Mouse (Mus musculus) MEL (cell line): ENCODE measurements around the gene Fam241a. TPM values are rescaled to one million over a fixed set of nuclear protein-coding genes. Genes with fewer than 3 reads are reported as not detected.

Experiments
- DNase-seq: peaks from one replicate; pipeline ENCODE4 v3.0.0; 2011; ENCODE audit warnings: low read depth, low spot score
- H3K27ac ChIP-seq: 2 replicates; pipeline ENCODE4 v1.5.1; 2012; ENCODE audit warnings: low read depth, mild to moderate bottlenecking, control low read depth, low read length, moderate library complexity; ENCODE audit not compliant: control insufficient read depth
- H3K27me3 ChIP-seq, 2 experiments: fragments of 150-350 bp in 1 of 2; sonication (generic) in 1 of 2; 2 replicates each; pipeline ENCODE4 v1.6.1; 2012; ENCODE audit warnings: low read length in 2 of 2, mild to moderate bottlenecking in 2 of 2, improper control_type of control experiment in 1 of 2, moderate library complexity in 1 of 2; ENCODE audit not compliant: insufficient read depth in 2 of 2, control insufficient read depth in 1 of 2
- H3K36me3 ChIP-seq, 2 experiments: 2 replicates each; pipeline ENCODE4 v1.6.1; 2012 to 2014; ENCODE audit warnings: low read length in 2 of 2, improper control_type of control experiment in 1 of 2, inconsistent platforms in 1 of 2, mild to moderate bottlenecking in 1 of 2; ENCODE audit not compliant: insufficient read depth in 2 of 2, control insufficient read depth in 1 of 2
- H3K4me1 ChIP-seq, 2 experiments: fragments of 150-350 bp in 1 of 2; sonication (generic) in 1 of 2; 2 replicates each; pipeline ENCODE4 v1.6.1; 2012; ENCODE audit warnings: low read length in 2 of 2, improper control_type of control experiment in 1 of 2, mild to moderate bottlenecking in 1 of 2; ENCODE audit not compliant: insufficient read depth in 2 of 2, control insufficient read depth in 1 of 2
- H3K4me3 ChIP-seq, 2 experiments: fragments of 150-350 bp in 1 of 2; sonication (generic) in 1 of 2; 2 replicates each; pipeline ENCODE4 v1.5.1; 2012; ENCODE audit warnings: low read depth in 2 of 2, low read length in 2 of 2, mild to moderate bottlenecking in 2 of 2, moderate library complexity in 2 of 2, control low read depth in 1 of 2, improper control_type of control experiment in 1 of 2; ENCODE audit not compliant: control insufficient read depth in 1 of 2, insufficient read depth in 1 of 2
- H3K79me2 ChIP-seq: 2 replicates; pipeline ENCODE4 v1.6.1; 2012; ENCODE audit warnings: mild to moderate bottlenecking, low read length, moderate library complexity; ENCODE audit not compliant: control insufficient read depth, poor library complexity, insufficient read depth
- H3K9ac ChIP-seq: 2 replicates; pipeline ENCODE4 v1.6.1; 2012; ENCODE audit warnings: low read depth, mild to moderate bottlenecking, control low read depth, low read length, moderate library complexity; ENCODE audit not compliant: control insufficient read depth, poor library complexity, severe bottlenecking
- H3K9me3 ChIP-seq: fragments of 150-350 bp; sonication (generic); replicated peaks from 2 replicates; pipeline ENCODE4 v1.6.1; 2012; ENCODE audit warnings: mild to moderate bottlenecking, low read length, improper control_type of control experiment, moderate library complexity; ENCODE audit not compliant: insufficient read depth
- BHLHE40 ChIP-seq: IDR thresholded peaks from 2 replicates; pipeline ENCODE4 v1.6.1; 2012; ENCODE audit warnings: low read depth, mild to moderate bottlenecking, inconsistent platforms, low read length, improper control_type of control experiment, borderline replicate concordance
- ELF1 ChIP-seq: IDR thresholded peaks from 2 replicates; pipeline ENCODE4 v1.6.1; 2014; ENCODE audit warnings: low read depth, mild to moderate bottlenecking, inconsistent platforms, low read length, improper control_type of control experiment, moderate library complexity
- EP300 ChIP-seq, 2 experiments: IDR thresholded peaks; 2 replicates each; pipeline ENCODE4 v1.6.1; 2011; ENCODE audit warnings: improper control_type of control experiment in 2 of 2, low read length in 2 of 2, low read depth in 1 of 2, mild to moderate bottlenecking in 1 of 2
- ETS1 ChIP-seq: IDR thresholded peaks from 2 replicates; pipeline ENCODE4 v1.6.1; 2012; ENCODE audit warnings: low read depth, mild to moderate bottlenecking, inconsistent platforms, low read length, improper control_type of control experiment, moderate library complexity
- GABPA ChIP-seq: IDR thresholded peaks from 2 replicates; pipeline ENCODE4 v1.6.1; 2012; ENCODE audit warnings: low read depth, mild to moderate bottlenecking, inconsistent platforms, low read length, improper control_type of control experiment, moderate library complexity
- GATA1 ChIP-seq: IDR thresholded peaks from 2 replicates; pipeline ENCODE4 v1.6.1; 2011; ENCODE audit warnings: low read depth, low read length, improper control_type of control experiment
- HCFC1 ChIP-seq: IDR thresholded peaks from 2 replicates; pipeline ENCODE4 v1.6.1; 2012; ENCODE audit warnings: low read depth, mild to moderate bottlenecking, inconsistent platforms, low read length, improper control_type of control experiment, moderate library complexity
- JUND ChIP-seq: IDR thresholded peaks from 2 replicates; pipeline ENCODE4 v1.6.1; 2011; ENCODE audit warnings: low read depth, mild to moderate bottlenecking, improper control_type of control experiment, low read length
- MAX ChIP-seq: IDR thresholded peaks from 2 replicates; pipeline ENCODE4 v1.6.1; 2011; ENCODE audit warnings: low read length, improper control_type of control experiment
- MXI1 ChIP-seq: IDR thresholded peaks from 2 replicates; pipeline ENCODE4 v1.6.1; 2011; ENCODE audit warnings: mild to moderate bottlenecking, low read depth, low read length, improper control_type of control experiment
- NELFE ChIP-seq: IDR thresholded peaks from 2 replicates; pipeline ENCODE4 v1.6.1; 2011; ENCODE audit warnings: low read depth, low read length, improper control_type of control experiment
- RCOR1 ChIP-seq: IDR thresholded peaks from 2 replicates; pipeline ENCODE4 v1.6.1; 2012; ENCODE audit warnings: low read depth, mild to moderate bottlenecking, inconsistent platforms, low read length, improper control_type of control experiment
- SIN3A ChIP-seq: IDR thresholded peaks from 2 replicates; pipeline ENCODE4 v1.6.1; 2012; ENCODE audit warnings: low read length, improper control_type of control experiment, inconsistent platforms
- SMC3 ChIP-seq: IDR thresholded peaks from 2 replicates; pipeline ENCODE4 v1.6.1; 2011; ENCODE audit warnings: low read depth, low read length, improper control_type of control experiment
- TAL1 ChIP-seq: IDR thresholded peaks from 2 replicates; pipeline ENCODE4 v1.6.1; 2012; ENCODE audit warnings: mild to moderate bottlenecking, inconsistent platforms, low read length, moderate library complexity, mixed read lengths
- TCF12 ChIP-seq: IDR thresholded peaks from 2 replicates; pipeline ENCODE4 v1.6.1; 2014; ENCODE audit warnings: low read depth, mild to moderate bottlenecking, inconsistent platforms, low read length, improper control_type of control experiment, moderate library complexity
- UBTF ChIP-seq: IDR thresholded peaks from 2 replicates; pipeline ENCODE4 v1.6.1; 2012; ENCODE audit warnings: low read depth, mild to moderate bottlenecking, inconsistent platforms, low read length, improper control_type of control experiment, moderate library complexity, borderline replicate concordance; ENCODE audit not compliant: insufficient read depth
- ZC3H11A ChIP-seq: IDR thresholded peaks from 2 replicates; pipeline ENCODE4 v1.6.1; 2012; ENCODE audit warnings: low read depth, mild to moderate bottlenecking, inconsistent platforms, low read length, improper control_type of control experiment
- ZNF384 ChIP-seq: IDR thresholded peaks from 2 replicates; pipeline ENCODE4 v1.6.1; 2012; ENCODE audit warnings: low read depth, mild to moderate bottlenecking, inconsistent platforms, low read length, improper control_type of control experiment
- polyA plus RNA-seq, 2 experiments: library from polyadenylated mRNA; stranded (reverse) in 1 of 2; unstranded in 1 of 2; fragments of >175 nt in 1 of 2; fragments of >200 nt in 1 of 2; gene quantifications; 2 replicates each; pipeline versions ENCODE4 v1.2.1 to v1.2.4; 2012; ENCODE audit warnings: low replicate concordance in 2 of 2, low read depth in 1 of 2; ENCODE audit not compliant: insufficient read length in 2 of 2, insufficient read depth in 1 of 2, missing spikeins in 1 of 2
- total RNA-seq: library from RNA; depleted of rRNA; stranded (reverse); fragments of 300-350 nt; gene quantifications from 2 replicates; pipeline ENCODE4 v1.2.3, GENCODE M21; 2012

The Fam241a gene
- total and polyA plus RNA-seq, 3 experiments = 30.2 to 32.0 TPM; not detected in 1

GRCm38 (mm10) chr3:127924464-127924863, 28.3 kb upstream of the Fam241a start:
- no peaks in the 10 kb centered on the region for H3K27me3 ChIP-seq
- H3K36me3 ChIP-seq = peaks cover 0 to 18% of the 10 kb centered on the region in 2 experiments; a peak in 2 of 4 replicates
- H3K79me2 ChIP-seq = no peaks in the 10 kb centered on the region
- H3K9ac ChIP-seq = no peak overlapping the region
- peak; percentile 78 for TF ChIP-seq TCF12
- TF ChIP-seq TAL1 = peak; percentile 39
- TF ChIP-seq BHLHE40 = no peak
- TF ChIP-seq GATA1 = peak; percentile 92
- peak; percentile 69 for TF ChIP-seq RCOR1
- TF ChIP-seq SIN3A = peak; percentile 38; the same call in 1 of the 2 replicates
- TF ChIP-seq ETS1 = peak; percentile 84; the same call in 1 of the 2 replicates
- peak; percentile 61 for TF ChIP-seq HCFC1
- TF ChIP-seq EP300 (IDR thresholded peaks at IDR 0.05; ENCODE audit: low read depth in 1 of 2, low read length in 2 of 2) = peak; percentile 85 to 89
- TF ChIP-seq MAX = no peak
- TF ChIP-seq GABPA = no peak
- TF ChIP-seq ELF1 = peak; percentile 66
- 0 out of 2 replicates have a peak, but pooled peaks have one; percentile 16 for TF ChIP-seq ZC3H11A
- no peak for TF ChIP-seq NELFE
- TF ChIP-seq SMC3 = peak; percentile 20; the same call in 1 of the 2 replicates
- TF ChIP-seq MXI1 = 0 out of 2 replicates have a peak, but pooled peaks have one; percentile 27
- H3K27ac ChIP-seq = peak overlapping the region; percentile 59
- no peak overlapping the region for H3K4me3 ChIP-seq
- peaks cover 0 to 12% of the 10 kb centered on the region in 2 experiments; a peak in 3 of 4 replicates for H3K4me1 ChIP-seq
- H3K9me3 ChIP-seq = no peaks in the 10 kb centered on the region
- peak; percentile 77 for DNase-seq

DNA sequence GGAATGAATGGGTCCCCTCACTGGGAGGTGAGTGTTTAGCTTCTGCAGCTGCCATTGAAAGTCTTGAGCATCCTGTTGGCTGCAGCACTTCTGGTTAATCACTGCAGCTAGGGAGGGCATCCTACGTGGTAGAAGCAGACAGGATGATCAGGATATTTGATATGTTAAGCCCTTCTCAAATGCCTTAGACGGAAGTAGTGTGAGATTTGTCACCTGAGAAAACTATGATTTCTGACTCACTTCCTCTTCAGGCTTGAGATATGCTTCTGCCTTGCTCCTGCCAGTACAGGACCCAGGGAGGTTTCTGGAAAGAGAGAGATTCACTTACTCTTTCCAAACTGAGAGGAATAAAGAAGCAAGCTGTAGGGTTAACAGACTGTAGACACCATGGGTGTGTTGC, 27.1 kb upstream of the Fam241a start:
- TF ChIP-seq EP300 (IDR thresholded peaks at IDR 0.05; ENCODE audit: low read depth in 1 of 2, low read length in 2 of 2) (0 out of 4 replicates have a peak, but pooled peaks of 1 of the 2 experiments have one; percentile 5), JUND (peak; percentile 35; the same call in 1 of the 2 replicates), RCOR1 (peak; percentile 99), ETS1 (peak; percentile 33; the same call in 1 of the 2 replicates), BHLHE40 (peak; percentile 97), UBTF (no peak), GATA1 (peak; percentile 75), ZNF384 (no peak)
- H3K4me1 ChIP-seq = peaks cover 0 to 16% of the 10 kb centered on the region in 2 experiments; a peak in 3 of 4 replicates
- H3K9me3 ChIP-seq = no peaks in the 10 kb centered on the region
- H3K4me3 ChIP-seq = no peak overlapping the region
- no peak overlapping the region for H3K27ac ChIP-seq
- H3K36me3 ChIP-seq = peaks cover 0 to 15% of the 10 kb centered on the region in 2 experiments; a peak in 2 of 4 replicates
- no peaks in the 10 kb centered on the region for H3K79me2 ChIP-seq
- no peak overlapping the region for H3K9ac ChIP-seq
- no peaks in the 10 kb centered on the region for H3K27me3 ChIP-seq
- DNase-seq = peak; percentile 61
